Mouse (Mus musculus) ES-E14 (cell line): ENCODE results near the gene Htr5b.

ENCODE experiments used
- CHD2 ChIP-seq: IDR thresholded peaks from 2 replicates; pipeline ENCODE4 v1.6.1; 2014; ENCODE audit warnings: mild to moderate bottlenecking, low read depth, low read length, inconsistent platforms
- MAFK ChIP-seq: IDR thresholded peaks from 2 replicates; pipeline ENCODE4 v1.6.1; 2014; ENCODE audit warnings: mild to moderate bottlenecking, low read depth, low read length, inconsistent platforms; ENCODE audit not compliant: insufficient read depth
- ZC3H11A ChIP-seq: IDR thresholded peaks from 2 replicates; pipeline ENCODE4 v1.6.1; 2012; ENCODE audit warnings: low read depth, mild to moderate bottlenecking, inconsistent platforms, low read length, borderline replicate concordance
- ZNF384 ChIP-seq: IDR thresholded peaks from 2 replicates; pipeline ENCODE4 v1.6.1; 2012; ENCODE audit warnings: low read depth, low read length, inconsistent platforms

GRCm38 (mm10) chr1:121540361-121540760 is 12.1 kb upstream of the Htr5b start:
- TF ChIP-seq CHD2 (no peak), MAFK (no peak), ZNF384 (no peak), ZC3H11A (no peak)
